Mouse (Mus musculus) kidney, adult 2 months (tissue): ENCODE data around the gene Spdye4a. TPM values are rescaled to one million over a fixed set of nuclear protein-coding genes. Genes with fewer than 3 reads are reported as not detected.

Experiments
- DNase-seq: peaks from one replicate; pipeline ENCODE4 v3.0.0; 2021
- H3K27ac ChIP-seq: fragments of 200-500 bp; 2 replicates; pipeline ENCODE4 v1.5.1; 2012; ENCODE audit warnings: low read depth, low read length, control low read depth, inconsistent platforms; ENCODE audit not compliant: insufficient read depth
- H3K27me3 ChIP-seq: fragments of 200-500 bp; replicated peaks from 2 replicates; pipeline ENCODE4 v1.6.1; 2012; ENCODE audit warnings: mild to moderate bottlenecking, moderate library complexity, low read length, inconsistent platforms; ENCODE audit not compliant: control insufficient read depth, insufficient read depth
- H3K36me3 ChIP-seq: fragments of 200-500 bp; 2 replicates; pipeline ENCODE4 v1.6.1; 2012; ENCODE audit warnings: mild to moderate bottlenecking, moderate library complexity, low read length, inconsistent platforms; ENCODE audit not compliant: control insufficient read depth, insufficient read depth
- H3K4me1 ChIP-seq: fragments of 200-500 bp; 2 replicates; pipeline ENCODE4 v1.6.1; 2011; ENCODE audit warnings: low read length; ENCODE audit not compliant: control insufficient read depth, insufficient read depth
- H3K4me3 ChIP-seq: fragments of 200-500 bp; 2 replicates; pipeline ENCODE4 v1.5.1; 2011; ENCODE audit warnings: mild to moderate bottlenecking, low read depth, low read length, control low read depth; ENCODE audit not compliant: insufficient read depth
- CTCF ChIP-seq: fragments of 200-500 bp; conservative IDR thresholded peaks from 2 replicates; pipeline ENCODE4 v1.5.1; 2011; ENCODE audit warnings: low read depth, mild to moderate bottlenecking, control low read depth, low read length, moderate library complexity, mixed read lengths; ENCODE audit not compliant: insufficient read depth, insufficient read length
- POLR2A ChIP-seq: fragments of 200-500 bp; IDR thresholded peaks from one replicate; pipeline ENCODE4 v1.6.1; 2011; ENCODE audit warnings: low read depth, low read length, control low read depth
- WGBS: fragments of 180-500 bp; shearing (Covaris S2); methylation state at CpG from one replicate; pipeline ENCODE4 v1.1.7; 2018; 5-methylcytosine and 5-hydroxymethylcytosine counted together
- polyA plus RNA-seq: library from polyadenylated mRNA; depleted of rRNA; stranded (reverse); fragments of >200 nt; gene quantifications from 2 replicates; pipeline ENCODE4 v1.2.3, GENCODE M21; 2012

The Spdye4a gene
- polyA plus RNA-seq, 1 experiment: 0.08 TPM

- H3K36me3 ChIP-seq: peaks cover 4% of the 10 kb centered on the region; the same call in 1 of the 2 replicates
- TF ChIP-seq CTCF (no peak), POLR2A (no peak)
- no peak overlapping the region for H3K4me3 ChIP-seq
- no peaks in the 10 kb centered on the region for H3K4me1 ChIP-seq
- WGBS: 64% methylated on average over 66 of the region's 66 CpGs
- H3K27ac ChIP-seq: no peak overlapping the region
- no peak for DNase-seq
- no peaks in the 10 kb centered on the region for H3K27me3 ChIP-seq
Observed at GRCm38 (mm10) chr5:143254487-143255130, 27.9 kb upstream of the Spdye4a start.

GRCm38 (mm10) chr5:143253881-143254486 is 27.3 kb upstream of the Spdye4a start:
- no peak for DNase-seq
- no peak overlapping the region for H3K27ac ChIP-seq
- H3K36me3 ChIP-seq: peaks cover 4% of the 10 kb centered on the region; the same call in 1 of the 2 replicates
- H3K27me3 ChIP-seq: no peaks in the 10 kb centered on the region
- 51% methylated on average over 81 of the region's 81 CpGs for WGBS
- H3K4me1 ChIP-seq: no peaks in the 10 kb centered on the region
- TF ChIP-seq POLR2A (no peak), CTCF (no peak)
- no peak overlapping the region for H3K4me3 ChIP-seq

GRCm38 (mm10) chr5:143253186-143253880 is 26.6 kb upstream of the Spdye4a start:
- Histone ChIP-seq H3K4me3 (no peak overlapping the region), H3K4me1 (no peaks in the 10 kb centered on the region), H3K27ac (no peak overlapping the region), H3K36me3 (peaks cover 4% of the 10 kb centered on the region; the same call in 1 of the 2 replicates), H3K27me3 (no peaks in the 10 kb centered on the region)
- TF ChIP-seq CTCF (no peak), POLR2A (no peak)
- no peak for DNase-seq
- 45% methylated on average over 103 of the region's 103 CpGs for WGBS

GRCm38 (mm10) chr5:143252791-143253185 is 26.1 kb upstream of the Spdye4a start:
- Histone ChIP-seq H3K27me3 (no peaks in the 10 kb centered on the region), H3K27ac (no peak overlapping the region), H3K4me3 (no peak overlapping the region), H3K36me3 (peaks cover 4% of the 10 kb centered on the region; the same call in 1 of the 2 replicates), H3K4me1 (no peaks in the 10 kb centered on the region)
- no peak for TF ChIP-seq POLR2A
- no peak for TF ChIP-seq CTCF
- 65% methylated on average over 18 of the region's 18 CpGs for WGBS
- DNase-seq: no peak

GRCm38 (mm10) chr5:143252039-143252438 is 25.3 kb upstream of the Spdye4a start:
- Histone ChIP-seq H3K27ac (no peak overlapping the region), H3K4me3 (no peak overlapping the region), H3K36me3 (peaks cover 4% of the 10 kb centered on the region; the same call in 1 of the 2 replicates), H3K4me1 (no peaks in the 10 kb centered on the region; the same call in 1 of the 2 replicates), H3K27me3 (no peaks in the 10 kb centered on the region)
- WGBS: 79% methylated on average over 6 of the region's 6 CpGs
- TF ChIP-seq POLR2A (no peak), CTCF (no peak)
- DNase-seq: no peak

- 93% methylated on average over 26 of the region's 26 CpGs for WGBS
- DNase-seq: no peak
- Histone ChIP-seq H3K27ac (no peak overlapping the region), H3K4me3 (no peak overlapping the region), H3K4me1 (no peaks in the 10 kb centered on the region; the same call in 1 of the 2 replicates), H3K36me3 (peaks cover 11% of the 10 kb centered on the region), H3K27me3 (no peaks in the 10 kb centered on the region)
- TF ChIP-seq CTCF: no peak
- TF ChIP-seq POLR2A: no peak
Observed at GRCm38 (mm10) chr5:143244926-143245325, 18.2 kb upstream of the Spdye4a start.

GRCm38 (mm10) chr5:143236036-143236435 is 9.3 kb upstream of the Spdye4a start:
- H3K4me3 ChIP-seq: peak overlapping the region; percentile 73
- H3K4me1 ChIP-seq: peaks cover 4% of the 10 kb centered on the region
- 32% methylated on average over 9 of the region's 9 CpGs for WGBS
- no peaks in the 10 kb centered on the region for H3K27me3 ChIP-seq
- no peak overlapping the region for H3K27ac ChIP-seq
- no peak for DNase-seq
- no peaks in the 10 kb centered on the region; the same call in 1 of the 2 replicates for H3K36me3 ChIP-seq
- TF ChIP-seq CTCF: no peak
- no peak for TF ChIP-seq POLR2A
